Mouse (Mus musculus): ENCODE data around the gene Mfap3l.

GRCm38 (mm10) chr8:60657425-60658113, 24.9 kb downstream of the Mfap3l start:
- TF ChIP-seq POLR2A (IDR thresholded peaks at IDR 0.05; ENCODE audit: borderline replicate concordance, insufficient read depth, low read length) (no peak), CTCF (IDR thresholded peaks at IDR 0.05; ENCODE audit: borderline replicate concordance, insufficient read depth, low read depth, low read length) (no peak)

Measured in cerebellum, adult 2 months (tissue).